Mouse (Mus musculus): ENCODE measurements around the gene Flt1.

- no peak for TF ChIP-seq CTCF (IDR thresholded peaks at IDR 0.05)
- no peak for TF ChIP-seq POLR2A (IDR thresholded peaks at IDR 0.05; ENCODE audit: insufficient read depth, low read depth, low read length)
These were observed 20.9 kb downstream of the Flt1 start for GRCm38 (mm10) chr5:147704890-147705289.

All from heart, adult 2 months (tissue).